Mouse (Mus musculus): Measurements from ENCODE around the gene Asic2. TPM values are rescaled to one million over a fixed set of nuclear protein-coding genes. Genes with fewer than 3 reads are reported as not detected.

The Asic2 gene
- total RNA-seq, 2 experiments from 2014 or later: 61.5 to 63.3 TPM

DNA sequence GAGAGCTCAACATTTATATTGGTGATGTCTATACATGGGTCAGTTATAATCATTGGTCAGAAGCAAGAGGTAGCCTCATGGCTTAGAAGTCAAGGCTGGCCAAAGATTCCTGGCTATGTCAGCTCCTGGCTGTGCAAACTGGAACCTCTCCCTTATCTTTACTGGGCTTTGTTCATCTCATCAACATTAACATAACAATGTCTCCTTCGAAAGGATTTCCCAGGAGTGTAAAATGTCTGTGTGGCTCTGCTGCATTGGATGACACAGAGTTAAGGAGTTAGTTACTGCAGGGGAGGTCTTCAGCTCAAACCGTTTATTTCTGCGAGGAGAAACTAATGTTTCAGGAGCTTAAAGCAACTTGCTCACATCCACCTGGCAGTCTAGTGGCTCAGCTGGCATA, 926.6 kb downstream of the Asic2 start:
- DNase-seq (ENCODE audit: low spot score in 2 of 2): no peak

DNA sequence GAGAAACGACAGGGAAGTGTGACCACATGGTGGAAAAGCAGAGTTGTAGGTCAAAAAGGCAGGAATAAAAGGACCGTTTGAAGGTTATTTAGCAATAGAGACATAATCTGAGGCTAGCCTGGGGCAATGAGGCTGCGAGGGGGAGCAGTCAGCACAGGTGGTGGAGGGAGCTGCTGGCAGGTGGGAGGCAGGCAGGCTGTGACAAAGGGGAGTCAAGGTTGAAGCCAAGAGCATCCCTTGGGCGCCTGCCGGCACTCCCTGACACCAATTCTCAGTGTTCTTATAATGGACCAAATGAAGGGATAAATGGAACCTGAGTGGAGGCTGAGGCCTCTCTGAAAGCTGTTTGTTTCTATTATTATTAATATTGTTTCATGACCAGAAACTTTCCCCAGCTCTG, 928.3 kb downstream of the Asic2 start:
- no peak for DNase-seq (ENCODE audit: low spot score in 2 of 2)

DNA sequence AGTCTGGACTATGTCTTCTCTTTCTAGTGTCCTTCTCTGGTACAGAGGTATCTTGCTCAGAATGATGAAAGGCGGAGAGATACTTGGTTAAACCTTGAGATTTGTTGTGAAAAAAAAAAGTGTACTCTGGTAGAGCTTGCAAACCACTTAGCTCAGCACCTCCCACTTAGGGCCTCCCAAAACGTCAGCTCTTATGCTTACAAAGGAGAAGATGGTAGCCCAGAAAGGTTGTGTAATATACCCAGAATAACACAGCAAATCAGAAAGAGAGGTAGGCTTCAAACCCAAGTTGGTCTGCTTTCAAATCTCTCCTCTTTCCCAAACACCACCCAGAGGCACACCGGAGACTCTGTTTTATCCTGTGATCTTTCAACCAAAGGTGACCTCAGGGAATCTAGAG, 936.1 kb downstream of the Asic2 start:
- DNase-seq (ENCODE audit: low spot score in 2 of 2): no peak

DNA sequence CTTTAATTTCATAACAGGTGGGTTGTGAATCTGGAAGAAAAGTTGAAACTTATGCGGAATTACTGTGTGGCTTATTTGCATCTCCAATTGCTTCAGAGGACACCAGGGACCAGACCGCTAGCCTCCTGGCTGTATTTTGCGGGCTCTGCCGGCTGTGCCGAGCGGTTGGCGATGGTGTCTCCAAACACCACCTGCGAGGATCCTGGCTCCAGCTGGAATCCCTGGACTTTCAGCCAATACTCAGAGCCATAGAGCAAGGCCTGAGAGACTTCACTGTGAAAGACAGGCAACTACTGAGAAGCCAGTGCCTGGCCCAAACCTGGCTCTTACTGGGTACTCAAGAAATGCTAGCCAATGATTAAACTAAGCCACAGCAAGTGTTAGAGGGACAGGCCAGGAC, 953.5 kb downstream of the Asic2 start:
- DNase-seq (ENCODE audit: low spot score in 2 of 2): no peak

DNA sequence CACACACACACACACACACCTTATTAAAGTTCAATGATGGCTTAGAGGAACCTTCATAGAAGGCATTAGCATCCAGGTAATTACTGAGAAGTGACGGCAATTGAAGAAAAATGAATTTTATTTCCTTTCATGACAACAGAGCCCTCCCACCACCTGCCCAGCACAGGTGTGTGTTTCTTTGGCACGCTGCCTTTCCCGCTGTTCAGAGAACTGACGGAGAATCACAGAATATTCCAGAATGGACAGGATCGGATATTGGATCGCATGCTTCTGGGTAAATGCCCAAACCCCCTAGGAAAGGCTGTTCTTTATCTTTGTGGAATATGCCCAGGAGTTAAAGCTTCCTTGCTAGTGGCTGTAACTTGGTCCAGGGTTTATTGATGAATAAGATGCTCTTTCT, 954.8 kb downstream of the Asic2 start:
- DNase-seq (ENCODE audit: low spot score in 2 of 2): no peak

DNA sequence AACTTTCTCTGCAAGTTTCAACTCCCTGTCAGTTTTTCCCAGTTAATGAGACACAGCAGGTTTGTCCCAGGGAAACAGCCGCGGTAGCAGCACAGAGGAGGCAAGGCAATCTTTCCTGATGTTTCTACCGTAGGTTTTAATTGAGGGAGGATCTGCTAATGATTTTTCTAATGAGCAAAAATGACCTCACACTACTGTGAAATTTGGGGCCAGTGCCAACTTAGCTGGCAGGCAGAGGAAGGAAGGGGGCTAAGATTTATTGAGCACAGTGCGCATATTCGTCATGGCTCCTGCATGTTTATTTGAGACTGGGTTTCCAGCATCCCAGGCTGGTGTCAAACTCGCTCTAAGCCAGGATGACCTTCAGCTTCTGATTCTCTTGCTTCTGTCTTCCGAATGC, 957.5 kb downstream of the Asic2 start:
- peak in 1 of 2 experiments; percentile 9 for DNase-seq (ENCODE audit: low spot score in 2 of 2)

DNA sequence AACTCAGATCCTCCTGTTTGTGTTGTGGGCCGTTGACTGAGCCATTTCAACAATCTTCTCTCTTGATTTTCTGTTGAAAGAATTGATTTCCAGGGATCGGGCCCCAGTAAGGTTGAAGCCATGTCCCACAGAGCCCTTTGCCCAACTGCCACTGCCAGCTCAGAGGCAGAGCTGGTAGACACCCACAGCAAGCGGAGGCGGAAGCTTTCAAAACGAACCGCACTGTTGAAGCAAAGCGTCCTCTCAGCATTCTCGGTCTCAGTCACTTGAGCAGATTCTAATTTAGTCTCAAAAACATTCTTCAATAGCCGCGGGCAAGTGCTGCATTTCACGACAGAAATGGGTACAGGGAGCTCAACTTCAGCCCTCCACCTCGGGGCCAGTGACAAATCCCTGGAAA, 958.9 kb downstream of the Asic2 start:
- DNase-seq (ENCODE audit: low spot score in 2 of 2): no peak

DNA sequence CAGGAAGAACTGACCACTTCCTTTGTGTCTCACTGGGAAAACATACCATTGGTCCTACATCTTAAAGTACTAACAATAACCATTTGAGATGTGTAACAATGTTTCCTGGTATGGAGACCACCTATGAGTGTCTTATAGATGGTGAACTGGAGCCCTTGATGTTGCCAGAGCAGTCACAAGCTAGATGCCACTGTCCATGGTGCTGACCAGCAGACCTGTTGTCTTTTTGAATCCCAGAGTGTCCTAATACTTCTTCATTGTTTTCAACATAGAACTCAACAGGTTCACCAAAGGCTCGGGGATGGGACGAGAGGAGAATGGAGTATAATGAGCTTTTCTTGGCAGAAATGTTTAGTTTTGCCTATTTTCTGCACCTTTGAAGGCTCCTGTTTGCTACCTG, 962.4 kb downstream of the Asic2 start:
- DNase-seq (ENCODE audit: low spot score in 2 of 2): no peak

DNA sequence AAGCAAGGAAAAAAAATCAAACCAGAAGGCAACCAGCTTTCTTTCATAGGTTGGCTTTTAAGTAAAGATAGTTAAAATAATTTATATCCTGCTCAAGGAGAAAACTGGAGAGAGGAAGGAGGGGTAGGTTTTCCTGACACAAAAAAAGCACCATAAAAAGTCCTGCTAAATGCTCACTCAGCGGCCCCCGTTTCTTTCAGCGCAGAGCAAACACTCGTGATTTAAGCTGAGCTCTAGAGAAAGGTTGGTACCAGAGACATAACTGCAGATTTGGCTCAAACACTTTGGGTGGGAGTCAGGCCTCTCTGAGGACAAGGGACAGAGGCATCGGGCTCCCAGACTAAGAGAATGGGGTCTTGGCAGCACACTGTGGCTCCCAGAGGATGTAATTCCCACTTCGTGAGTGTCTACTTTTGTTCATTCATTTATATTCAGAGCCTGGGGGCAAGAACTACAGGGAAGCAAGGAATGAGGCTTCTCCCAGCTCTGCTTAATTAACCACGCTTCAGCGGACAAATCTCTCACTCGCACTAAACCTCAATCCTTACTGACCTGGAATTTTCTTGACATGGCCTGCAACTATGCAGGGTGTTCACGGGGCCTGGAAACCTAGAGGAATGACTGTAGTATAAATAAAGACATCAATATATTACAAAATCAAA, 965.4 kb downstream of the Asic2 start:
- DNase-seq (ENCODE audit: low spot score in 2 of 2): no peak

DNA sequence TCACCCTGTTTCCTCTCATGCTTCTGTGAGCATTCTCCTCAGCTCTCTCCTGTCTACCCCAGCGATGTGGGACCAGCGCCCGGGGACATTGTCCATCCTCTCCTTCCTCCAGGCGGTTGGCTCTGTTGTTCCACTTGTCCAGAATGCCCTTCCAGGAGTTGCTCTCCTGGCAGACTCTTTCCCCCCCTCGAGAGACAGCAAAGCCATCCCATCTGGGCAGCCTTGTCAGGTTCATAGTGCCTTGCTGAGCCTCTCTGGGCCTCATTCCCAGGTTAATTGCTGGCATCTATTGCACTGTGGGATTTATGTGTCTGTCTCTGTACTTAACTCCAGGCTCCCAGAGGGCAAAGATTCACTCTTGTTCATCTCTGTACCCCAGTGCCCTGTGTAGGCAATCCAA, 972.6 kb downstream of the Asic2 start:
- DNase-seq (ENCODE audit: low spot score in 2 of 2): no peak

DNA sequence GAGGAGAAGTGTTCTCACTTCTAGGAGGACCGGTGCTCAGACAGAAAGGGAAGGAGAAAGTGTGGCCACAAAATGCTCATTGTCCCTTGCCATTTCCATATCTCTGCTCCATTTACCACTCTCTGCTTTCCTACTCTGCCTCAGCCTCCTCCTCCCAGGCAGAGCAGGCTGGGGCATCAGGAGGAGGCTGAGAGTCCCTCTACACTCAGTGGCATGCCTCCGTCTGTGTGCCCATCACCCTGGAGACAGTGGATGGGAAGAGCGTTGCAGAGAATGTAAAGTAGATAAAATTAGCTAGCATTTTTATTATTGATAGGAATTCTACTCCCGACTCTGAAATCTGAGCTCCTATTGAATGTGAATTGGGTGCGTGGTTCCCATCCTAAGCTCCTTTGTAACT, 984.7 kb downstream of the Asic2 start:
- no peak for DNase-seq (ENCODE audit: low spot score in 2 of 2)

DNA sequence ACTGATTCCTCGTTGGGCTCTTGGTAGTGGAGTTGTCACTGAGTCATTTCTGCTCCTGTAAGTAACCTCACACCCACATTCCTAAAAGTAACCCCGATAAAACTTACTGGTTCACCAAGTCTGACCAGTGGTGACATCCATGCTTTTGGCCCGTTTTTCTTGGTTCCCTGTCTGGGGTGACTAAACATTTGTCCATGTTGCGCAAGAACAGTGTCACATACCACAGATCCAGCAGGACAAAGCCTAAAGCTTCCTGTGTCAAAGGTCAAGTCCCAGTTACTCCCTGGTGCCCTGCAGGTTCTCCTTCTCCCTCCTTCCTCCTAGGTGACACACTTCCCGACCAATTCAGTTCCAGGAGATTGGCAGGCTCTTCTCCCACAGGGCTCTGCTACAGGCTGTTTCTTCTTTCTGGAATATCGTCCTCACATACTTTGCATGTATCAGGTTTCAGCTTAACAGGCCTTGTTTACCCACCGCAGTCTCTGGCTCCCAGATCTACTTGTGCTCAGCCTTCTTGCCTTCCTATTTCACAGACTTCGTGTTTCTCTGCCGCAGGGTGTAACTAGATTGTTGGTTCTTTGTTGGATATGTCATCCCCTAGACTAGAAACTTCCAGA, 991.9 kb downstream of the Asic2 start:
- DNase-seq (ENCODE audit: low spot score in 2 of 2): no peak

DNA sequence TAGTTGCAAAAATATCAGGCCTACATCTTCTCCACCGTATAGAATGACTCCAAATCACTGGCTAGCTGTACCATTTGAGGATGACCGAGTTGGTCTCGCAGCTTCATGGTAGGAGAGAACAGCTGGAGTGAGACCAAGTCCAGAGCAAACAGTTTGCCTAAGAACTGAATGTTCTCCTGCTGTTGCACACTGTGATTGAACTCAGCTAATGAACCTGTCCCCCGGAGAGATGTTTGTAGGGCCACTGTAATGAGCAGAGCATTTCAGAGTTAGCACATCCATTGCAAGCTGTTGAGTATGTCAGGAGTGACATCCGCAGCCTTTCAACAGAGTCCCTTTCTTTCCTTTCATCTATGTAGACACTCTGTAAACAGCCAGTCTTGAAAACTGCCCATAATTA, 993.6 kb downstream of the Asic2 start:
- DNase-seq (ENCODE audit: low spot score in 2 of 2): no peak

DNA sequence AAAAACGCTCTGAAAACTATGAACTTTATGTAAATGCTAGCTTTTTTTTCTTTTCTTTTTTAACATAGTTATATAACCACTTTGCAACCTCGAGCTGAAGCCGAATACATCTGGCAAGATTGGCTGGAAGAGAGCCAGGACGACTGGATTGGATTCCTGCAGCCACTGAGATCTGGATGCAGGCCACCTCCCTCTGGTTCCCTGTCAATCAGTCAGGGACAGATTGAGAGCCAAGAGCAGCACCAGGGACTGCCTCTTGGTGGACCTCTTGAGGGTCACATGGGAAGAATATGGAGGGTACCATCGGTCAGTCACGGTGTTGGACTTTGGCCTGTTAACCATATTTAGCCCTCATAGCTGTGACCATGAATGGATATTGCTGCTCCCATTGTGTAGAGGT, 994.3 kb downstream of the Asic2 start:
- DNase-seq (ENCODE audit: low spot score in 2 of 2): peak; percentile 60 to 69

DNA sequence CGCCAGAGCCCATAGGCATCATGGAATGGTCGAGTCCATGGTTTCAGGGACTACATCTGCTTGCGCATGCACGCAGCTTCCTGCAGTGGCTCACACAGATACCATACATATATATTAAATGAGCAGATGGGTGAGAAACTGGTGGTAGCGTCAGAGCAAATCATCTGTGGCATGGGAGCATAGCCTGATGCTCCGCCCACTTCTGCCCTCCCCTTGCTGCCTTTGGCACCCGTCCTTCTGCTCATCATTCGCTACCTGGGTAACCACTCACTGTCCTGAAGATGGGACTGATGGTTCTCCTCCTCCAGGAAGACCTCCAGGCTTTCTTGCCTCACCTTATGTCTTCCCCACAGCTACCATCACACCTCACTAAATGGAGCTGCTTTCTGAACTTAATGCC, 995.0 kb downstream of the Asic2 start:
- DNase-seq (ENCODE audit: low spot score in 2 of 2): no peak

DNA sequence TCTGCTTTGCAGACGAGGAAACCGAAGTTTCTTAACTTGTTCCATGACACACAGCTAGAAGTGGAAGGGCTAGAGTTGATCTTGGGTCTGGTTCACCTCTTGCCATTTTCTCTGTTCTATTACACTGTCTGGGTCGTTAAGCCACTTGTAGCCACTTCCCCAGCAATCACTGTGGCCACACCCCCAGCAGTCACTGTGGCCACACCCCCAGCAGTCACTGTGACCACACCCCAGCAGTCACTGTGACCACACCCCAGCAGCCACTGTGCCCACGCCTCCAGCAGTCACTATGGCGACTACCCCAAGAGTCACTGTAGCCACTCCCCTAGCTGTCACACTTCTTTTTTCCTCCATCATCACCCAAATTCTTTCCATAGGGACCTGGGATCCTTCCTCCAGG, 1000.7 kb downstream of the Asic2 start:
- no peak for DNase-seq (ENCODE audit: low spot score in 2 of 2)

DNA sequence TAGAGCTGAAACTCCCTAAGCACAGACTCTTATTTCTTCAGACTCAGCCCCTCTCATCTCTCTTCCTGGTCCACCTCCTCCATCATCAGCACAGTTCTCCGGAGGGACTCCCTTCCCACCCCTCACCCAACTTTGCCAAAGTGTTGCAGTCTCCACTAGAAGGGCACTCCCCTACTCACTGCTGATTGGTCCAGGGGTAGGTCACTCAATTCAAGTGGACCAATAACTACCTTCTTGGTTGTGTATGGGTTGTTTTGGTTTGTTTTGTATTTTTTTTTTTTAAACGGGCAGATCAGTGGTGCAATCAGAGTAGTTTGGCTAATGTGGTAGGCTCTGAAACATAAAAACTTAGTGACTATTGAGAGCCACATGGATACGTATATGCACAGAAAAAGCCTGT, 1002.2 kb downstream of the Asic2 start:
- peak; percentile 41 to 49 for DNase-seq (ENCODE audit: low spot score in 2 of 2)

DNA sequence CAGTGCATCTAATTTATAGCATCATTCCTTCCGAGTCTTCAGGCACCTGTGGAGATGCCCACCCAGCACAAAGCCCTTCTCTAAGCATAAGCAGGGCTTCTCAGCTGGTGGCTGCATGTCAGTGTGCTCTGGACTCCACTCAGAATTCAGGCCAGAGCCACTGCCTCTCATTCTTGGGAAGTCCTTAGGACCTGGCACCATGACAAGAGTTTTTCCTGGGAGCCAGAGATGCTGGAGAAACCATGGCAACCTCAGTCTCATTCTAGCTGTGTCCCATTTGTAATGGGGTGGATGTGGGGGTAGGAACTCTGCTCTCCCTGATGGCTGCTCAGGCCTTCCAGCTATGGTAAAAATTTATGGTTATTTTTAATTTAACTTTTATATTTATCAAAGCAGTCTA, 1006.9 kb downstream of the Asic2 start:
- peak; percentile 48 to 56 for DNase-seq (ENCODE audit: low spot score in 2 of 2)

DNA sequence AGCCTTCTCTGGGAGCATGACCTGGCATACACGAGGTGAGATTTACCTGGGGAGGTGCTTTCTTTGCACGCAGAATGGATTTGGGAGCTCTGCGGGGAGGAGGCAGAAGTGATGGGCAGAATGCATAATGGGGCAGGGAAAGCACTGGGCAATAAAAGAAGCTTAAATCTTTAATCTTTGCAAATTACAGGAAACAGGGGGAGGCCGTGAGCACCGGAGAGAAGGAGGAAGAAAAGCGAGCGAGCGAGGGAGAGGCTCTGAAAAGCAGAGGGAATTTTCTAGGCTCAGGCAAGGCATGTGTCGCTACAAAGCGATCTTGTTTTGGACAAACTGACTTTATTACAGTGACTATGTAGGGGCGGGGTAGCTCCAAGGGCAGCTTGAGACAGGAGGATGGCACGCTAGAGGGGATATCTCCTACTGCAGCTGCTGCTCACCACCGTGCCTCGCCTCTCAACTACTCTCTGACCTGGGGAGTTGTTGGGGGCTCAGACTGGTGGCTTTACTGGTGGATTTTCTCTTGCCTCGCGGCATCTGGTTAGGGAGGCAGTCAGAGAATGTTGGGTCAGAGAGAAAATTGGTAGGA, 1010.1 kb downstream of the Asic2 start:
- no peak for DNase-seq (ENCODE audit: low spot score in 2 of 2)

DNA sequence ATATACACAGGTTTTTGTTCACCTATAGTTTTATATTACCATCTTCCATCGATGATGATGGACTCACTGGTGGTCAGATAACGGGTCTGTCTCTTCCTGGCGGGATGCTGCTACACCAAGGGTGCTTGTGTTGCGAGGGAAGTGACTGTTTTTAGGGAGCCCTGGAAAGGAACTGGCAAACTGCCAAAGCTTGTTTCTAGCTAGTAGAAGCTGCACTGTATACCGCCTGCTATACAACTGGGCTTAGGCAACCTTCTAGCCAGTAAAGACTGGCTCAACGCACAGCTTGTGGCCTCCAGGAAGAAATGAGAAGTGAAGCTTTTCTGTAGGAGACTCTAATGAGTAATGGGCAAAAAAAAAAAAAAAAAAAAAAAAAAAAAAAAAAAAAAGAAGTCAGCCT, 1012.3 kb downstream of the Asic2 start:
- DNase-seq (ENCODE audit: low spot score in 2 of 2): no peak

DNA sequence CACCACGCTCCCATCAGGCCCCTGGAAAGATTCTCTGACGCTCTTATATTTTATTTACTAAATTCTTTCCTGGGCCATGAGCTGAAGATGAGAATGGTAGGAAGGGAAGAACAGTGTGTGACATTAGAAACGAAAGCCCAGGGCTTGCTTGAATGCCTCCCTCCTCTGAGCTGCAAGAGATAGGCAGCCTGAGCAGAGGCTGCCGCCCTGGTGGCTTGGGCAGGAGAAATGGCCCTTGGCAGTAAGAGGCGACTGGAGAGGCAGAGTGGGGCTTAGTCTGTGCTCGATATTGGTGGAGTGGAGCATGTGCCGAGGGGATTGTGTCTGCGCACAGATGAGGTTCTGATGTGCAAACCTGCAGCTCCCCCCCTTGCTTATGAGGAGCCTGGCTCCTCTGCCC, 1014.1 kb downstream of the Asic2 start:
- no peak for DNase-seq (ENCODE audit: low spot score in 2 of 2)

DNA sequence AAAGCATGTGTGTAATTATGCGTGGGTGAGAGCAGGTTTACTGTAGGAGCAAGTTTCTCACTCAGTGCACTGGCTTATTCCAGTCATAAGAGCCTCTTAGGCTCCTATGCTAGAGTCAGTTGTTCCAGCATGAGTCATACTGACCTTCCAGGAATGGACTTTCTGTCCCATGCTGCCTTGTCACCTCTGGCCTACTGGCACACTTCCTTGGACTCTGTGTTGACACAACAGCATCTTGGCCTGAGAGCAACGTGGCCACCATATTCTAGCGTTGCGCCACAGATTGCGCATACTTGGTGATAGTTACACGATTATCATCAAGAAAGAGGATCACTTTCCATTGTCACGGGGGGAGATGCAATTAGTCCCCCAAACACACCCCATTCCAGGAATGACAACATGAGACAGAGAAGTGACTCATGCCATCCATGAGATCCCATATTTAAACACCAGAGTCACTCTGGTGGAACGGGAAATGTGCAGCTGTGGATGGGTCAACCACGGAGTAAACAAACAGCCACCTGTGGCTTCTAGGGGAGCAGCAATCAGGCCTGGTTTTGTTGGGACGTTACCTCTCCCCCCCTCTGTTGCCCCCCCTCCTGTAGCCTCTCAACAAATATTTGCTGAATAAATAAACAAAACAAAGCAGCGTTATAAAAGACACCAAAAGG, 1019.1 kb downstream of the Asic2 start:
- DNase-seq (ENCODE audit: low spot score in 2 of 2): no peak

DNA sequence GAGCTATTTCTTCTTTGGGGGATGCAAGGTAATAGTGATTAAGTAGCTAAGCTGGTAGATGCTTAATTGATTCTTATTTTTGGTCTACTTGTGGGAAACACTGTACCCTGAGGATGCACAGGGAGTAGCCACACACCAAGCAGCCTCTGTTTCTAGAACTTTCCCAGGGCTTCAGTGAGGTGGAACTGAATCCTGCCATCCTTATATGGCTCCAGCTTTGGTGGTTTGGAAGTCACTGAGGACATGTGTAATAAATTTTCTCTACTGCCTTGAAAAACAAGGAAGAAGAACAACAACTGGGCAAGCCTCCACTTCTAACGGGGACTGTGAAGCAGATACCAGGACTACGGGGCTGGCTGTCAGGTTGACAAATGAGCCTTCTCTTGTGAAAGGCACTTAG, 1020.2 kb downstream of the Asic2 start:
- DNase-seq (ENCODE audit: low spot score in 2 of 2): no peak

Data from layer of hippocampus, postnatal 10 days (tissue).